Mouse (Mus musculus): ENCODE measurements around the gene Sncg. TPM values are rescaled to one million over a fixed set of nuclear protein-coding genes. Genes with fewer than 3 reads are reported as not detected.

Sncg gene
- total RNA-seq, 2 experiments from 2014 or later = 3.2 to 4.9 TPM

GRCm38 (mm10) chr14:34349007-34349406 is 25.6 kb downstream of the Sncg start:
- intact Hi-C loops (cut with DNase I) = no loop called here
- DNase-seq (ENCODE audit: low spot score in 2 of 2) = no peak

- intact Hi-C loops (cut with DNase I) = no loop called here
- DNase-seq (ENCODE audit: low spot score in 2 of 2) = no peak
These were observed 26.3 kb downstream of the Sncg start for GRCm38 (mm10) chr14:34348301-34348700.

GRCm38 (mm10) chr14:34347084-34347483 is 27.5 kb downstream of the Sncg start:
- no peak for DNase-seq (ENCODE audit: low spot score in 2 of 2)
- intact Hi-C loops (cut with DNase I) = no loop called here

- intact Hi-C loops (cut with DNase I) = no loop called here
- DNase-seq (ENCODE audit: low spot score in 2 of 2) = no peak
These were observed 28.6 kb downstream of the Sncg start for GRCm38 (mm10) chr14:34345771-34346566.

GRCm38 (mm10) chr14:34344361-34344760 is 30.2 kb downstream of the Sncg start:
- intact Hi-C loops (cut with DNase I) = no loop called here
- DNase-seq (ENCODE audit: low spot score in 2 of 2) = no peak

- intact Hi-C loops (cut with DNase I) = no loop called here
- DNase-seq (ENCODE audit: low spot score in 2 of 2) = no peak
These were observed 31.5 kb downstream of the Sncg start for GRCm38 (mm10) chr14:34343078-34343477.

GRCm38 (mm10) chr14:34341993-34342392 is 32.6 kb downstream of the Sncg start:
- intact Hi-C loops (cut with DNase I) = no loop called here
- no peak for DNase-seq (ENCODE audit: low spot score in 2 of 2)

GRCm38 (mm10) chr14:34339446-34339845 is 35.1 kb downstream of the Sncg start:
- no peak for DNase-seq (ENCODE audit: low spot score in 2 of 2)
- intact Hi-C loops (cut with DNase I) = no loop called here

GRCm38 (mm10) chr14:34332476-34332875 is 42.1 kb downstream of the Sncg start:
- peak; percentile 20 to 25 for DNase-seq (ENCODE audit: low spot score in 2 of 2)
- intact Hi-C loops (cut with DNase I) = no loop called here

- no peak for DNase-seq (ENCODE audit: low spot score in 2 of 2)
- intact Hi-C loops (cut with DNase I) = no loop called here
These were observed 42.7 kb downstream of the Sncg start for GRCm38 (mm10) chr14:34331886-34332285.

GRCm38 (mm10) chr14:34330657-34331158 is 43.9 kb downstream of the Sncg start:
- DNase-seq (ENCODE audit: low spot score in 2 of 2) = no peak
- intact Hi-C loops (cut with DNase I) = no loop called here

- intact Hi-C loops (cut with DNase I) = no loop called here
- no peak for DNase-seq (ENCODE audit: low spot score in 2 of 2)
These were observed 47.0 kb downstream of the Sncg start for GRCm38 (mm10) chr14:34327618-34328017.

GRCm38 (mm10) chr14:34326606-34327005 is 48.0 kb downstream of the Sncg start:
- no peak for DNase-seq (ENCODE audit: low spot score in 2 of 2)
- intact Hi-C loops (cut with DNase I) = no loop called here

- intact Hi-C loops (cut with DNase I) = no loop called here
- no peak for DNase-seq (ENCODE audit: low spot score in 2 of 2)
These were observed 51.0 kb downstream of the Sncg start for GRCm38 (mm10) chr14:34323576-34324085.

Other genes starting within 250 kb of the Sncg start
- gene Npy4r, start 222.3 kb downstream of the Sncg start, total RNA-seq (2021) = not detected
- gene Gprin2, start 173.1 kb downstream of the Sncg start, total RNA-seq (2021) = 1 to 10 TPM; 1.6 to 2.7 TPM
- gene Syt15, start 155.2 kb downstream of the Sncg start, total RNA-seq (2021) = under 1 TPM; 0.27 to 0.42 TPM
- 10 to 100 TPM; 12.5 to 14.0 TPM for gene Shld2, start 64.3 kb downstream of the Sncg start, total RNA-seq (2021)
- 100 to 1,000 TPM; 245 to 282 TPM for gene Glud1, start 64.1 kb downstream of the Sncg start, total RNA-seq (2021)
- gene Fam25c, start 19.4 kb downstream of the Sncg start, total RNA-seq (2021) = not detected
- gene Mmrn2, start 676 bp upstream of the Sncg start, total RNA-seq (2021) = 1 to 10 TPM; 3.6 to 3.8 TPM
- gene Bmpr1a, start 128.6 kb upstream of the Sncg start, total RNA-seq (2021) = 10 to 100 TPM; 34.3 to 38.3 TPM
- gene 9230112D13Rik, start 148.0 kb upstream of the Sncg start, total RNA-seq (2021) = not detected
- gene Ldb3, start 213.9 kb upstream of the Sncg start, total RNA-seq (2021) = 1 to 10 TPM; 2.8 to 3.3 TPM
- not detected for gene Opn4, start 225.4 kb upstream of the Sncg start, total RNA-seq (2021)

Data from left cerebral cortex, postnatal 36 days (tissue).